Mouse (Mus musculus): Measurements from ENCODE around the gene Agpat2. TPM values are rescaled to one million over a fixed set of nuclear protein-coding genes. Genes with fewer than 3 reads are reported as not detected.

Gene Agpat2
- polyA plus RNA-seq, 1 experiment: 2,407 TPM

DNA sequence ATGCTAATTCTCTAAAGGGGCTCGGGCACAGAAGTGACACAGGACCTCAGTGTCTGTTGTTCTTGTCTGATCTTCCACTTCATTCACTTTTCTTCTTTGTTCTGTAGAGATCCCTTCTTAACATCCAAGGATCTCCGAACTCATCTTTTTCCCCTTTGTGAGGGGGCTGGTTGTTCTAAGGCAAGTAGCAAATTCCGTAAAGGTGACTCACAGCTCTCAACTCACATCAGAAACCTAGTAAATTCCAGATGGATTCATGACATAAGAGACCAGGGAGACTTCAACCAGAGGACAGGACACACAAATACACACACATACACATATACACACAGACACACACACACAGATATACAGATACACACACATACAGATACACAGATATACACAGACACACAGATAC is 6.3 kb upstream of the Agpat2 start:
- peak overlapping the region; percentile 33 for H3K4me3 ChIP-seq (ENCODE audit: insufficient read depth, low read depth, low read length)
- peak overlapping the region; percentile 97 for H3K27ac ChIP-seq (replicated peaks; ENCODE audit: low read depth, low read length)
- H3K4me1 ChIP-seq (ENCODE audit: control insufficient read depth, insufficient read depth, insufficient read length, low read length): peaks cover 16% of the 10 kb centered on the region

- peak overlapping the region; percentile 97 for H3K27ac ChIP-seq (replicated peaks; ENCODE audit: low read depth, low read length)
- H3K4me1 ChIP-seq (ENCODE audit: control insufficient read depth, insufficient read depth, insufficient read length, low read length): peaks cover 16% of the 10 kb centered on the region
- H3K4me3 ChIP-seq (ENCODE audit: insufficient read depth, low read depth, low read length): peak overlapping the region; percentile 33
Observed at GRCm38 (mm10) chr2:26609261-26609661, 5.0 kb upstream of the Agpat2 start.

- Histone ChIP-seq H3K4me1 (ENCODE audit: control insufficient read depth, insufficient read depth, insufficient read length, low read length) (peaks cover 16% of the 10 kb centered on the region), H3K27ac (replicated peaks; ENCODE audit: low read depth, low read length) (peak overlapping the region; percentile 91), H3K4me3 (ENCODE audit: insufficient read depth, low read depth, low read length) (no peak overlapping the region)
Observed at GRCm38 (mm10) chr2:26608781-26609180, 4.6 kb upstream of the Agpat2 start.

DNA sequence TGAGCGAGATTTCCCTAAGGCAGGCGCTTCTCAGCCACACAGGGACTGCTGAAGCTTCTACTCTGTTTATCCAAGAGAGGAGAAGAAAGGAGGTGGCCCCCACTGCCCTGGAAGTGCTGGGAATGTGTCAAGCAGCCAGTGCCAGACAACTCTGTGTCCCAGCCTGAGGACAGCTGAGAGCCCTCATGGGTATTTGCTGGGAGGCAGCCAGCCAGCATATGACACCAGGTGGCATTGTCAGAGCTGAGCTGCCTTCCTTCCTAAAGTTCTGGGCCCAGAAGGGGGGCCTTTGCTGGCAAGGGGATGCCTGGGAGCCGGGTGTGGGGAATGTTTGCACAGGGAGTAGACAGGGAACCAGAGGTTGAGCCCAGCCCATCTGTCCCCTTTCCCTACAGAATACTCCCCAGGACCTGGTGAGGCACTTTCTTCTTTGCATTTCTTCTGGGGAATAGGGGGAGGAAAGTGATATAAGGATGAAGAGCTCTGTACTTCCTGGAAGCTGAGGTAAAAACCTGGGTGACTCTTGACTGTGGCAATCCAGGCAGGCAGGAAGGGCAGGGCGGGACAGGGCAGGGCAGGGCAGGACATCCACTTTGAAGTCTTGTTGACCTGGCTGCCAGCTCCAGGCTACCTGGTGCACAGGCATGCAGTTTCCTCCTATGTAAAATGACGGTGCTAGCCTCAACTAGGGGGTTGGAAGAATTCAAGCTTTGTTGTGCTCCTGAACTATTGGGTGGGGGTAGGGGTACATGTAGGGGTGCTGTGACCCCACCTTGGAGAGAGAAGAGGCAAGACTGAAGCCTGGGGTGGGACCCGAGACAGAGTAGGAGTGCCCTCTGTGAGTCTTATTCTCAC is 3.1 kb upstream of the Agpat2 start:
- peaks cover 13% of the 10 kb centered on the region for H3K4me1 ChIP-seq (ENCODE audit: control insufficient read depth, insufficient read depth, insufficient read length, low read length)
- H3K27ac ChIP-seq (replicated peaks; ENCODE audit: low read depth, low read length): peak overlapping the region; percentile 91
- no peak overlapping the region for H3K4me3 ChIP-seq (ENCODE audit: insufficient read depth, low read depth, low read length)

- peaks cover 13% of the 10 kb centered on the region for H3K4me1 ChIP-seq (ENCODE audit: control insufficient read depth, insufficient read depth, insufficient read length, low read length)
- peak overlapping the region; percentile 91 for H3K27ac ChIP-seq (replicated peaks; ENCODE audit: low read depth, low read length)
- no peak overlapping the region for H3K4me3 ChIP-seq (ENCODE audit: insufficient read depth, low read depth, low read length)
Observed at GRCm38 (mm10) chr2:26606579-26606978, 2.4 kb upstream of the Agpat2 start.

- Histone ChIP-seq H3K4me1 (ENCODE audit: control insufficient read depth, insufficient read depth, insufficient read length, low read length) (peaks cover 13% of the 10 kb centered on the region), H3K4me3 (ENCODE audit: insufficient read depth, low read depth, low read length) (no peak overlapping the region), H3K27ac (replicated peaks; ENCODE audit: low read depth, low read length) (peak overlapping the region; percentile 32; the same call in 1 of the 2 replicates)
Observed at GRCm38 (mm10) chr2:26605331-26605730, 1.1 kb upstream of the Agpat2 start.

- Histone ChIP-seq H3K4me1 (ENCODE audit: control insufficient read depth, insufficient read depth, insufficient read length, low read length) (peaks cover 7% of the 10 kb centered on the region; the same call in 1 of the 2 replicates), H3K27ac (replicated peaks; ENCODE audit: low read depth, low read length) (peak overlapping the region; percentile 89), H3K4me3 (ENCODE audit: insufficient read depth, low read depth, low read length) (peak overlapping the region; percentile 75)
Observed at GRCm38 (mm10) chr2:26603159-26603558, 1.1 kb downstream of the Agpat2 start.

DNA sequence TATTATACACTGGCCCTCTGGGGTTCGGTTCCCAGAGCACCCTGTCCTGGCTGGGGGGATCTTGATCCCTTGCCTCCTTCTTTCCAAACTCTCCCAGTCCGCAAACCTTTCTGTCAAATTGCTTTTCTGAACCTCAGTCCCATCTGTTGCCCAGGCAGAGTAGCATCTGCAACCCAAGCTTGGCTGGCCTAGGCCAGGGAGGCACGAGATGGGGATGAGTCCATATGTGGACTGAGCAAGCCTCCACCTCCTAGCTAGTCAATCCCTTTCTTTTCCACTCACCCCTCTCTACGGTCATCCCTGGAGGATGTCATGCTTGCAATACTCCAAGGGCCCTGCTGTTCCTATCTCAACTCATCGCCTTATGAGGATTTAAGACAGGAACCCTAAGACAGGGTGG is 1.6 kb downstream of the Agpat2 start:
- Histone ChIP-seq H3K4me1 (ENCODE audit: control insufficient read depth, insufficient read depth, insufficient read length, low read length) (peaks cover 7% of the 10 kb centered on the region; the same call in 1 of the 2 replicates), H3K4me3 (ENCODE audit: insufficient read depth, low read depth, low read length) (peak overlapping the region; percentile 75), H3K27ac (replicated peaks; ENCODE audit: low read depth, low read length) (peak overlapping the region; percentile 89)

DNA sequence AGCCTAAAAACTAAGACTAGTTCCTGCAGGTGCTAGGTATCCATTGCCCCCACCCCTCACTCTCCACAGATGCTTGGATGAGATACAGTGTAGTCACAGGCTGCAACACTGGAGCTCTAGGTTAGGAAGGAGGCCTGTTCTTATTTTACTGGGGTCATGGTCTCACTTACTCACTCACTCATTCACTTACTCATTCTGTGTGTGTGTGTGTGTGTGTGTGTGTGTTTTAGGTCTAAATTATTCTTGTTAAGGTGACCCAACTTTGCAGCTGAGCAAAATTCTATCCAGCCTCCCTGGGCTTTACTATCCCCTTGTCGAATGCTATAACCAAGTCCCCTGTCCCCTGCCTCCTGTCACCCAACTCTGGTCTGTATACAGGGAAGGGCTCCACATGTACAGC is 2.6 kb downstream of the Agpat2 start:
- peak overlapping the region; percentile 75 for H3K4me3 ChIP-seq (ENCODE audit: insufficient read depth, low read depth, low read length)
- no peaks in the 10 kb centered on the region; the same call in 1 of the 2 replicates for H3K4me1 ChIP-seq (ENCODE audit: control insufficient read depth, insufficient read depth, insufficient read length, low read length)
- H3K27ac ChIP-seq (replicated peaks; ENCODE audit: low read depth, low read length): peak overlapping the region; percentile 89

GRCm38 (mm10) chr2:26600664-26601063 is 3.6 kb downstream of the Agpat2 start:
- H3K27ac ChIP-seq (replicated peaks; ENCODE audit: low read depth, low read length): peak overlapping the region; percentile 73
- H3K4me1 ChIP-seq (ENCODE audit: control insufficient read depth, insufficient read depth, insufficient read length, low read length): no peaks in the 10 kb centered on the region
- H3K4me3 ChIP-seq (ENCODE audit: insufficient read depth, low read depth, low read length): peak overlapping the region; percentile 46

- Histone ChIP-seq H3K27ac (replicated peaks; ENCODE audit: low read depth, low read length) (no peak overlapping the region; the same call in 1 of the 2 replicates), H3K4me1 (ENCODE audit: control insufficient read depth, insufficient read depth, insufficient read length, low read length) (no peaks in the 10 kb centered on the region), H3K4me3 (ENCODE audit: insufficient read depth, low read depth, low read length) (peak overlapping the region; percentile 36)
Observed at GRCm38 (mm10) chr2:26599965-26600364, 4.3 kb downstream of the Agpat2 start.

- Histone ChIP-seq H3K4me3 (ENCODE audit: insufficient read depth, low read depth, low read length) (peak overlapping the region; percentile 6; the same call in 1 of the 2 replicates), H3K27ac (replicated peaks; ENCODE audit: low read depth, low read length) (no peak overlapping the region), H3K4me1 (ENCODE audit: control insufficient read depth, insufficient read depth, insufficient read length, low read length) (no peaks in the 10 kb centered on the region)
Observed at GRCm38 (mm10) chr2:26598462-26598861, 5.8 kb downstream of the Agpat2 start.

GRCm38 (mm10) chr2:26597810-26598209 is 6.4 kb downstream of the Agpat2 start:
- H3K27ac ChIP-seq (replicated peaks; ENCODE audit: low read depth, low read length): no peak overlapping the region
- H3K4me1 ChIP-seq (ENCODE audit: control insufficient read depth, insufficient read depth, insufficient read length, low read length): no peaks in the 10 kb centered on the region
- H3K4me3 ChIP-seq (ENCODE audit: insufficient read depth, low read depth, low read length): 0 out of 2 replicates have a peak overlapping the region, but pooled peaks have one; percentile 6

DNA sequence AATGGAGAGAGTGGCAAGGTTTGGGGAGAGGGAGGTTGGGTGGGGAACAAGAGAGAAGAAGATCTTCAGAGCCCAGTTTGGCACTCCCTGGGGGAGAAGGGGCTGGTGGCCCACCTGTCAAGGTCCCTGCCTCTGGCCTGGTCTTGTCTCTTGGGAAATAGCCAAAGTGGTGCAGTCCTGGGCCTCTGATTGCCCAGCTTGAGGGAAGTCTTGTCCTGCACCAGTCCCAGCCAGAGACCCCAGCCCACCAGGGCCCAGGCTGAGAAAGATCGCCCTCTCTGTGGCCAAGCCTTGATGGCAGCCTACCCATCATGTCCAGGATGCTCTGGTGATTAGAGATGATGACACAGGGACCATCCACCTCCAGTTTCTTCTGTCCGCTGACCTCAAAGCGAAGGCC is 7.3 kb downstream of the Agpat2 start:
- H3K27ac ChIP-seq (replicated peaks; ENCODE audit: low read depth, low read length): no peak overlapping the region
- no peaks in the 10 kb centered on the region for H3K4me1 ChIP-seq (ENCODE audit: control insufficient read depth, insufficient read depth, insufficient read length, low read length)
- no peak overlapping the region for H3K4me3 ChIP-seq (ENCODE audit: insufficient read depth, low read depth, low read length)

DNA sequence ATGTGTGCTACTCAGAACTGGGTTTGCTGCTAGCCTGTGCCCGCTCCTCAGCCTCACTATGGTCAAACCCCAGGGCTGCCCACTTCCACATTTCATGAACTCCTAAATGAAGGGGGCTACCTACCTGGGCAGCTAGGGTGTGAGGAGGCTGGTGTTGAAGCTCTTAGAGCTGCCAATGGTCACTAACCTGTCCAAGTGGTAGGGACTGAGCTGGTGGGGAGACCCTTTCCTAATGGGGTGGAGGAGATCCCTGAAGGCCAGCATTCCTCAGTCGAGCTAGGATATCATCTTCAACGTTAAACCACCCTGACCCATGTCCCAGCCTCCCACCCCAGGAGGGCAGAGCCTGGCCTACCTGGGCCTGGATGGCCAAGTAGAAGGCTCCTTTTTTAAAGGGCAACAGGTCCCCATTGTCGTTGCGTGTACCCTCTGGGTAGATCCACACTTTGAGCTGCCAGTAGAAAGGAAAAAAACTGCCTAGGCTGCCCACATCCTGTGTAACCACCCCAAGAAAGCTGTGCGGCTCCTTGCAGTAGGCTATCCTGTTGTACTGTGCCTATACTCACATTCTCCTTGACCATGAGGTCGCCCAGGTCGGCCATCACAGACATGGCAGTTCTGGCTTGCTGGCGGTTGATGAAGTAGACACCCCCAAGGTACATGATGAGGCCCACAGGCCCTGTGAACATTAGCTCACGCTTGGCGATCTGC is 8.3 kb downstream of the Agpat2 start:
- H3K27ac ChIP-seq (replicated peaks; ENCODE audit: low read depth, low read length): 0 out of 2 replicates have a peak overlapping the region, but pooled peaks have one; percentile 21
- H3K4me1 ChIP-seq (ENCODE audit: control insufficient read depth, insufficient read depth, insufficient read length, low read length): no peaks in the 10 kb centered on the region
- no peak overlapping the region for H3K4me3 ChIP-seq (ENCODE audit: insufficient read depth, low read depth, low read length)

Measured in brown adipose tissue, adult 24 weeks (tissue).